Mouse (Mus musculus) brain, adult 2 months (tissue): Measurements from ENCODE around the gene Snai3.

Experiments
- DNase-seq: peaks from one replicate; pipeline ENCODE4 v3.0.0; 2011; ENCODE audit warnings: low read depth, low spot score

Gene Snai3

DNA sequence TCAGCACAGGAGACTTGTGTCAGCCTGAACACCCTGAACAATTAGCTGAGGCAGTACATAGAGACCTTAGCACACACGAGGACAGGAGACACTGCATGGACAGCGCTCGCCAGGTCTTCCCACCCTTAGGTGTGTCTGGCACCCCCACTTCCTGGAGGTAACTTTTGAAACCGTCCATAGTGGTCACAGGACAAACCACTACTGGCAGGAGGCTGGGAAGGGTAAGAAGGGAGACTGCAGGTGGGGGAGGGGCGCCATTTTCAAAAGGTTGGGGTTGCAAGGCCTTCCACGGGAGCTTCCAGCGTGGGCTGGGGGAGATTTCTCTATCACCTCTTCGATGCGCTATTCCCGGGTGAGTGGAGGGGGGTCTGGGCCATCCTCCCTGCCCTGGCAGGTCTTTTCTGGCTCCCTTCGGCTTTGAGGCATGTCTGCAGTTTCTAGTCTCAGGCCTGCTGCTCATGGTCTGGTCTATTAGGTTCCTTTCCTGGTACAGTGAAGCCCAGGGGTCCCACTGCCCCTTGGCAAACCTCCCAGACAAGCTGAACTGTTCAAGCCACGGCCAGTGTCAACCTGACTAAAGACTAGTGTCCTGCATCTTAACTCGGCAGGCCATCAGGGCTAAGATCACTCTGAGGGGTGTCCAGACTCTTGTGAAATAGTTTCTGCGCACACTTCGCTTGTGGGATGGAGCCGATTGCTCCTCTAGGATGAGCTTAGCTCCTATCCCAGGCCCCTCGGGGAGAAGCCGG lies 28.7 kb downstream of the Snai3 start:
- DNase-seq: no peak

DNA sequence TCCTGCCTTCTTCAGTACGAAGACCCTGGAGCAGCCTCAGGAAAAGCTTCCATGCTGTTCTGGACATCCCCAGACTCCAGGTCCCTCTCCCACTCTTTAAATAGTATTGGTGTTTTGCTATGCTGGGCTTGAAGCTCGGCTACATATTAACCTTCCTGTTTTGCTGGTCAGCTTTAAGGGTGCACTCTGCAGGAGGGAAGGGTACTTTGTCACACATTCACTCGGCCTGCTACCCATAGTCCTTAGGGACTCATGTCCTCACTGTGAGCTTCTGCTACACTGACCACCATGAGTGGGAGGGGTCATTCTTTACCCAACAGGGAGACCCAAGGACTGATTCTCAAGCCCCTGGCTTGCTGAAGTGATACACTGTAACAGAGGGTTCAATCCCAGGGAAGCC lies 29.9 kb downstream of the Snai3 start:
- DNase-seq: no peak

DNA sequence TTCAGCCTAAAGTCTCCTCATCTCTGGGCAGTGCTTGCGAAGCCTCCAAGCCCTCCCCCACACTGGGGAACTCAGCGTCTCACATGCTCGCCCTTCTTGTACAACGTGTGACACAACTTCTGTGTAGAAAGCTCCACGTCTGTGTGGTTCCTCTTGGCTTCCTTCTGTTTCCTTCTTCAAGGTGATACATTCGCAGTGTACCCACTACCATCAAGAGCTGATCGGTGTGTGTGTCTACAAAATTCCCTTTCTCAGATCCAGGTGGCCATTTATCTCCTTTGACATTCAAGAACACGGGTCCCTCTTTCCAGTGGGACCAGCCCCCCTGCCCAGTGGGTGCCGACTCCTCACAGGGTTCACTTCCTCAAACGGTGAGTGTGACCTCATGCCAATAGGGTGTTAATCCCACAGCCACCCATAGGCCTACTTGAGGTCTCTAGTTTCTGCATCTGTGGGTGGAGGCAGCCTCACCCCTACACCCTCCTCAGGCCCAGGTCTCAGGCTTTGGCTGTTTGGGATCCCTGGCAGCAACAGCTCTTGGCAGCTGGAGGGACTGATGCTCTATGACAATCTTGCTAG lies 30.4 kb downstream of the Snai3 start:
- DNase-seq: peak; percentile 48

DNA sequence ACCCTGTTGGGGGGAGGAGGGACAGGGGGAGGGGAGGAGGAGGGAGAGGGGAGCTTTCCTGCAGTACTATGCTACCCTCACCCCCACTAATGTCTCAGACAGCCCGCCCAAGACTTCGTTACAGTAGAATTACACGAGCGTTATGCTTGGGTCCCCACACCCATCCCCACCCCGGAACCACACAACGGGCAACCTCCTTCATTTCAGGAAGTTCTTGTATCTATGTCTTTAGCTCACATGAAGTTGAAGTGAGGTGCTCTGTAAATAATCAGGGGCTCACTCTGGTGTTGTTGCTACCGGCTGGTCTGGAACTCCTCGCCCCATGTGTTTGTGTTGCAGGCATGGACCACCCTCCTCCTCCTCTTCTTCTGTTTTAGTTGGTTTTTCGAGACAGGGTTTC lies 32.4 kb downstream of the Snai3 start:
- DNase-seq: no peak

DNA sequence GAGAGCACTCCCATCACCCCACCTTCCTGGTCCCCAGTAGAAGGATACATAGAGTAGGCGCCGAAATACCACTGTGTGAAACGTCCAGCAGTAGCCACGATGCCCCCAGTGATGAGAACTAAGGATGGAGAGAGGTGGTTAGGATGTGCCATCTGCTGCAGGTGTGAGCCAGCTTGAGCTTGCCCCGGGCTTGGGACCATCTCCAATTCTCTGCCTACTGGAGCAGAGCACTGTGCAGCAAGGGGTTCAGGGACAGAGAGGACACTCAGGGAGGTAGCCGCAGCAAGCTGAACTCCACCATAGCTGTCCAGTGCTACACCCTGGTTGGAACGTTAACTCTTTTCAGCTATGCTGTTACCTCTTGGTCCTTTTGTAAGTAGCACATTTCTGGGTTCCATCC lies 32.9 kb downstream of the Snai3 start:
- DNase-seq: no peak

DNA sequence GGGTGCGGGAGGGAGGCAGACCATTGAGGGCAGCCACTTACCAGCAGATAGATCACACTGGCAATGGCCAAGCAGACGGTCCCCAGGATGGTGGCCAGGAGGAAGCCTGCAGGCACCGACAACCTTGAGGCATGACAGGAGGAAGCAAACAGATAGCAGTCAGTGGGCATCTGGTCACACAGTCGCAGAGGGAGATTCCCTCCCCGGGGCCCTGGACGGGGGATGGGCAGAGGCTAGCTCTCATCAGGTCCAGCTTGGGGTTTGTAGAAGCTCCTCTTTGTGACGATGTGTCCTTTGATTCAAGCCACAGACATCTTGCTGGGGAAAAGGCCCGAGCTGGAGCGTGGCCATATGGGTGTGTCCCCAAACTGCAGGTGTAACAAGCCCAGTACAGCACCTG lies 34.4 kb downstream of the Snai3 start:
- DNase-seq: no peak

DNA sequence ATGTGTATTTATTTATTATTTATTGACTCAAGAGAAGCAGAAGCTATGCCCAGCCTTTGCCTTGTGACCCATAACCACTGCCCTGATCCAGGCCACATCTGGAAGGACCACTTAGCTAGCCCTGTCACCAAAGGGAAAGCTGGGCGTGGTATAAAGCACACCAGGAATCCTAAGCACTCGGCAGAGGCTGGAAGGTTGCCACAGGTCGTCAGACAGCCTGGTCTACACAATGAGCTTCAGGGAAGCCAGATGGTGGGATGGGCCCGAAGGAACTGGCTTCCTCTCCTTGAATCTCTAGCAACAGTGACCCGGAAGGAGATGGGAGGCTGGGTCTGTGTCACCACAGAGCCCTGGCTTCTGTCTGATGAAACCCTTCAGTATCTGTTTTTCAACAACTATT lies 36.9 kb downstream of the Snai3 start:
- no peak for DNase-seq

DNA sequence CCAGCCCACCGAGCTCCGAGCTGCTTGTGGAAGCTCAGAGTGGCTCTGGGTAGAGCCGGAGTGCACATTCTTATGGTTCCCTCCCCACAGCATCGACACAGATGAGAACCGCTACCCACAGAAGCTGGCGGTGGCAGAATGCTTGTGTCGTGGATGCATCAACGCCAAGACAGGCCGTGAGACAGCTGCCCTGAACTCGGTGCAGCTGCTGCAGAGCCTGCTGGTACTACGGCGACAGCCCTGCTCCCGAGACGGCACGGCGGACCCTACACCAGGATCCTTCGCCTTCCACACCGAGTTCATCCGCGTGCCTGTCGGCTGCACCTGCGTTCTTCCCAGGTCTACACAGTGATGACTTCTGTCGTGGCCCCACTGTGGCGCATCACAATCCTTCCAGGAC lies 37.3 kb downstream of the Snai3 start:
- DNase-seq: no peak

DNA sequence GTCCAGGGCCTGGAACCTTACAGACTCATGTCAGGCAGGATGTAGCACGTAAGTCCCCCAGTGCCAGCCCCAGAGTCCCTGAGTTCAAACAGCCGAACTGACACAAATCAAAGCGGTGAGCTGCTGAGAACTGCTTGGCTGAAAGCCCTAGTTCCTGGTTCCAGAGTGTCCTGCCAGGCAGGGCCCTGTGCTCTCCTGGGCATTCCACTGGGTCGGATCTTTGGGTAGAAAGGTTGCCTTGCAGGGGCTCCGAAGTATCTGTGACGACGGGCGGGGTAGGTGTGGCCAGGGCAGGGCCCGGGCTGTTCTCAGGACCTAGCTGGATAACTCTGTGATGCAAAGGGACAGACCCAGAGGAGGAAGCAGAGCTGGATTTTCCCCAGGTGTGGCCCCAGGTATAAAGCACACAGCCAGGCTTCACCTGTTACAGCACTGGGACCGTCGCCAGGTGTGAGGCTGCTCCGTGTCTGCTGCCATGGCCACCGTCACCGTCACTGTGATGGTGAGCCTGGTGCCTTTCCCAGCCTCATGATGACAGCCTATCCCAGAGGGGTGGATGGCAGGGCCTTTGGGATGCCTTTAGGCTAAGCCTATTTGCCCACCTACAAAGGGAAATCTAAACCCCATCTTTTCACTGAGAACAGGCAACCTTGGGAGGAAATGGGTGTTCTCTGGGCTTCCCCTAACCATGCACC lies 39.0 kb downstream of the Snai3 start, which contains the start of gene Il17c:
Gene Il17c, plus strand, starts transcription at position 645 of the 695 bp plus-strand sequence.
- DNase-seq: no peak

DNA sequence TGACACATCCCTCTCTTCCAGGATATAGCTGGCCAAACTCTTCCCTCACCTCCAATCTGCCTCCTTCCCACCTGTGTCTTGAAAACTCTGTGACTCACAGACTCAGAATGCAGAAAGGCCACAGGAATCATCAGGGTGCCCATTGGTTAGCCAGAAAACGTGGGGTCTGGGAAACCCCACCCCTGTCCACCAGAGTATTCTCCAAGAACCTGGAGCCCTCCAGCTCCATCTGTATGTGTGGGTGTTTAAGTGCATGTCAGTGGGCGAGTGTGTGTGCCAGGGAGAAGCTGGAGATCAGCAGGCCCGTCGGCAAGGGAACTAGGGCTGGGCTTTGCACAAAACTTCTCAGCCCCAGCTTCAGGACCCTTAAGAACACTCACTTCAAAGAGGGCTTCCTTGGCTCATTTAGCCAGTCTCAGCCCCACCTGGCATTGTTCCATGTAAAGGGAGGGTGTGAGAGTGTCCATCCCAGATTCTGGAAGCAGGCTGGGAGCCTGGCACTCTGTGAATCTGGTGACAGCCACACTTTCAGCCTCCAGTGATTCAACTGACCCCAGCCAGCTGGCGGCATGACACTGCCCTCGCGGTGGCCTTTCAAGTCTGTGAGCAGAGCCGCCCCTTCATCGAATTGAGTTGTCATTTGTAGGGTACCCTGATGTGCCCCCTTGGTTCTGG lies 40.5 kb downstream of the Snai3 start:
- DNase-seq: peak; percentile 76

DNA sequence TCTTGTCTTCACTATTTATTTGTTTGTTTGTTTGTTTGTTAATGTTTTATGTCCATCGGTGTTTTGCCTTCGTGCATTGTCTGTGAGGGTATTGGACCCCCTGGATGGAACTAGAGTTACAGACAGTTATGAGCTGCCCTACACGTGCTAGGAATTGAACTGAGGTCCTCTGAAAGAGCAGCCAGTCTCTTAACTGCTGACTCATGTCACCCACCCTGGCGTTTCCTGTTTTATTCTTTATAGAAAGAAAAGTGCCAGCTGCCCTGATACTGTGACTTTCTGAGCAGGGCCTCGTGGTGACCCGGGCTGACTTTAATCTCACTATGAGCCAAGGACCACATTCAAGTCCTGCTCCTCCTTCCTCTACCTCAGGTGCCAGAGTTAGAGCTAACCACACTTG lies 45.0 kb downstream of the Snai3 start:
- DNase-seq: no peak

DNA sequence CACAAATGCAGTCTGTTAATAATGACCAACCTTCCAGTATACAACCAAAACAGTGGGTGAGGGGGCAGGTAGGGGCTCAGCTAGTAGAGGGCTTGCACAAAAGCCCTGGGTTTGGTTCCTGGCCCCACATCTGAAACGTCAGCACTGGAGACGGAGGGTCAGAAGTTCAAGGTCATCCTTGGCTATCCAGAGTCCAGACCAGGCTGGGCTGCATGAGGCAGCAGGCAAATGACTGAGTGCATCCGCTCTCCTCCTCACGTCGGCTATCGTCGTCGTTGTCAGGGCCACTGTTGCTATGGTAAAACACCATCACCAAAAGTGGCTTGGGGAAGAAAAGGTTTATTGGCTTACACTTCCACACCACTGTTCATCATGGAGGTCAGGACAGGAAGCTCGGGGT lies 46.2 kb downstream of the Snai3 start:
- no peak for DNase-seq

DNA sequence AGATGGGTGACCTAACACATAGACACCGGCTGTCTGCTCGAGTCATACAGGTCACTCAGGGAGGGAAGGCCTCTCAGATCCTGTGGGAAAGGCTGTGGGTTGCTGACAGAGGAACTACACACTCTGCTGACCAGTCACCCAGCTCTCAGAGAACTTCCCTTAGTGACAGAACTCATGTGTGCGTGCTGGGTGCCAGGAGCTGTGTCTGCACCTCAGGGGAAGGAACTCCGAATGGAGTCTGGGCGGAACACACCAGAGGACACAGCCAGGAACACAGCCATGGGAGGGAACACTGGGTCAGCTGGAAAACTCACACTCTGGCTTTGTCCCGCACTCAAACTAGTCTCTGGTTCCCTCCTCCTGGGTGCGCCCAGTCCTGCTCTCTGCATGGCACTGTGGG lies 52.9 kb downstream of the Snai3 start:
- no peak for DNase-seq

DNA sequence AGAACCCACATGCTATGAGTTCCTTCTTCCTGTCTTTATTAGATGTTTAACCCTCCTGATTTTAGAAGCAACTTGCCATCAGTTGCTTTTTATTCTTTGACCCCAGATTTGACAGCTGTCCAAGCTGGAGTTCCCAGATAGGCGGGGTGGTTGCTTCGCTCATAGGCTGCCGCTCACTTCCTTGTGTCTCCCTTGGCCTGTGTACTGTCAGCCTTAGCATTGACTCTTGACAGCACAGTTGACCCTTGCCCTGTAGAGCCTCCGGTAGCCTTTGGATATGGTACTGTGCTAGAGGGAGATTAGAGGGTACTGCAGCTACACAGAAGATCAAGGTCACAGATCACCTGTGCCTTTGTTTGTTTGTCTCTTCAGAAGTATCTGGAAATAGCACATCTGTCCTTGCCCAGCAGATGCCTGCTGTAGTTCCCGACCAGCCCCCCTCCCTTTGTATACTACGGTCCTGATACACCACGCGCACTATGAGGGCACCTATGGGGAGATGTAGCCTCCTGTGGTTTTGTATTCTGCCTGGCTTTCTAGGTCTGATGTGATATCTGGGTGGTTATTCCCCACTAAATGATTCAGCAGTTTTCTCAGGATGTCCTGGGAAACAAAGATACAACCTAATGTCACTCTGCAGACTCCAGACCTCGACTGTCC lies 55.3 kb downstream of the Snai3 start:
- no peak for DNase-seq
